Mouse (Mus musculus) embryo, embryonic 11 days (tissue): ENCODE data around the gene Cd151.
A peak's percentile ranks its signal among the peaks of the same experiment; 100 is the strongest.

Source experiments
- DNase-seq: peaks from one replicate; pipeline ENCODE4 v3.0.0-alpha.2; 2015

Cd151 gene

DNA sequence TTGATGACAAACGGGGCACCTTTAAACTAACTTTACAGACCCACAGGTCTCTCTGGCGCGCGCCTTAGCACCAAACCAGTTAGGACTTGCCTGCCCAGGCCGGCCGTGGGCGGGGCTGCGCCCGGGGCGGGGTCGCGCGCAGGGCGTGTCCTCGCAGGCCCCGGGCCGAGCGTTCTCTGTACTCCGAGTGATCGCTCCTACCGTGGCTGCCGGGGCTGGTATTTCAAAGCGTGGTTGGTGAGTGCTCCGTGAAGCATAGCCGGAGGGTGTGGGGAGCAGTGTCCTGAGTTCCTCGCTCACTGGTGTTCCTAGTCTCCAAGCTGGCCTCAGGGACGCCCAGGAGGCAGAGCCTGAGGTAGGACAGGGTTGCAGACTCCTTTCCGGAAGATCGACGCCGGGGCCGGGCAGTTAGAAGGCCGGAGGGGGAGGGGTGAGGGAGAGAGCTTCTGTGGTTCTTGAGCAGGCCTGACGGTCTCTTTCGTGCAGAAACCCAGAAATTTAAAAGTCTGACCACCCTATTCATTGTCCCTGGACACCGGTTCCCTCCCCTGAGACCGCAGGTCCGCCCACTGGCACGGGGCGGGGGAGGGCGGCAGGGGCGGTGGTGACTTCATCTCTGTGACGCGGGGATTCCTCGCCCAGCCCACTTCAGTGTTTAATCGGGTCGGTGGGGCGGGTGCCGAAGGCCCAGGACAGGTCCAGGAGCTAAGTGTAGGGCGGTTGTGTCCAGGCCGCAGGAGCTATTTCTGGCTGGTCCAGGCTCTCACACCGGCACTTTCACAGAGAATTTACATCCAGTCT is at the start of gene Cd151:
Gene Cd151 (plus strand): TSS at position 163 of the 801 bp plus-strand sequence.
- DNase-seq: peak; percentile 93

DNA sequence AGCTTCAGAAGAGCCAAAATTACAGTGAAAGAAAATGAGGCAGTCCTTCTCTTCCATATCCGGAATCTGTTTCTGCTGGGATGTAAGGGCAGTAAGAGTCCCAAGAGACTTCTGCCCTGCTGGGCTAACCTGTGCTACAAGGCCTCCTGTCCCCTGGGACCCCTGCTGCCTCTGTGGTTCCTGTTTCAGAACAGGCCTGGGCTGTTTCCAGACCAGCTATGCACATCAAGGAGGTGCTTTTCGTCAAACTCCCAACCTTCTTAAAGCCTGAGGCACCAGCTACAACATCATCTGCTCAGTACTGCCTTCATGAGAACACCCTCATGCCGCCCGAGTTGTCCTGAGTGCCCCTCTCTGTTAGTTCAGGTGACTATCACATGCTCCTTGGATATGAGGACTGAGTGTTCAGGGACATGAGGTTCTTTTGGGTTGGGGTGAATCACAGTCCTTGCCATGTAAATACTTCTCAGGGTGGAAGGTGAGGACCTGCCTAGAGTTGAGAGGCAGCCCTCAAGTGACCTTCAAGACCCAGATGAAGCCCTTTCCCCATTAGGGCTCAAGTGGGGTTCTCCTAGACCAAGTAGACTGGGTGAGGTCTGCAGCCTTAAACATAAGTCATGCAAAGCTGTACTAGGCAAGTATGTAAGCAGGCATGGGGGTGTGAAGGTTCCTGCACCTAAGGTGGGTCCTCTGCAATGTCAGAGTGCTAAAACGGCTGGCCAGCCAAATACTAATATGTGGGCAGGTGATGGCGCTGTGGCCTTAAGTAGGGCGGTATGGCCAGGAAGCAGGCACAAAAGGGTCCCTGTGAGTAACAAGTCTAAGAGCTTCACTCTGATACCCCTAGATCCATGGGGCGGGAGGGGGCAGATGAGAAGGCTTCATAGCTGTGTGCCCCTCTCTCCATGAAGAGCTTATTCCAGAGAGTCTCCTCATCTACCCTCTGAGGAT is 49.2 kb upstream of the Cd151 start:
- DNase-seq: no peak

DNA sequence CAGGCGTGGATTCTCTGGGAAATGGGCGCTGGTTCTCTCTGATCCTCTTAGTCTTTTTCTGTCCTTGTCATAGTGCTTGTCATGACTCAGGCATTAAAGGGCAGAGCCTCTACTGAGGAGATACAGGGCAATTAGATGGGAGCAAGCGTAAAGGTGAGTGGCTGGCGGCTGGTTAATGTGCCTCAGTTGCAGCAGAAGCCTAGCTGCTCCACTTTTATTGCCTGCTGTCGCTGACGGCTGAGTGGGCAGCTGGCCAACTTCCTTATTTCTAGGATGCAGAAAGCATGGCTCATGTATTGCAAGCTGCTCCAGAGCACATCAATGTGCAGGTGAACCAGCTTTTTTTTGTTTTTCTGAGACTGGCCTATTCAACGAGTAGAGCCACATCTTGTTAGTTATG is 48.2 kb upstream of the Cd151 start:
- DNase-seq: no peak

DNA sequence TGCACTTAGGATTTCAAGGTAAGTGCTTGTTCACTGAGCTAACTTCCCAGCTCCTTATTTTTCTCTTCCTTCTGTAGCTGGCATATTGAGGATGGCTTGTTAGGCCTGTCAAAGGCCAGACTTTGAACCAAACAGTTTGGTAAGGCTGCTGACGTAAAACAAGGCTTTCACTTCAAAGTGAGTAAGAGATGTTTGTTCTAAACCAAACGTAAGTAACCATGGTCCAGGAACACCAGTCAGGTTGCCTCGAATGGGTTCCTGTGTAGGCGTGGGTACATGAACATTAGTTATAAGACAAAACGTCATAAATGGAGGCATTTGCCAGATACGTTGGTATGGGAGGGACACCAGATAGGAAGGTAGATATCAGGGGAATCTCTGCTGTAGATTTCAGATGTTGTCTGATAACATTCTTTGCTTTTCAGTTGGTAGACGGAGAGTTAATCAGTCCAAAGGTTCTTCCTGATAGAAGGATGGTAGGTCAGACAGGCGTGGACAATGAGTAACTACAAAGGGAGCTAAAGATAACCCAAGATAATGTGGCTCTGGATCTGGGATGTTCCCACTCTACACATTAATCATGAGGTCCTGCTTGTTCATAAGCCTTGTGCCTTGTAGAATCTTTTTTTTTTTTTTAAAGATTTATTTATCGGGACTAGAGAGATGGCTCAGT is 47.0 kb upstream of the Cd151 start:
- DNase-seq: no peak

DNA sequence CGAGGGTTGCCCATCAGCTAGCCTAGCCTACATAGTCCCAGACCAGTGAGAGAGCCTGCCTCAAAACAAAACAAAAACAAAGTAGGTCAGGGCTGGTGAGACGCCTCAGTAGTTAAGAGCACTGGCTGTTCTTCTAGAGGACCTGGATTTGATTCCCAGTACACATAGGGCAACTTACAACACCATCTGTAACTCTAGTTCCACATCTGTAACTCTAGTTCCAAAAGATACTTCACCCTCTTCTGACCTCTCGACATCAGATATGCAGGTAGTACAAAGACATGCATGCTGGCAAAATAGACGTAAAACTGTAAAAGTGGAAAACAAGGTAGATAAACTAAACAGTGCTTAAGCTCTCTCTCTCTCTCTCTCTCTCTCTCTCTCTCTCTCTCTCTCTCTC is 43.4 kb upstream of the Cd151 start:
- no peak for DNase-seq

DNA sequence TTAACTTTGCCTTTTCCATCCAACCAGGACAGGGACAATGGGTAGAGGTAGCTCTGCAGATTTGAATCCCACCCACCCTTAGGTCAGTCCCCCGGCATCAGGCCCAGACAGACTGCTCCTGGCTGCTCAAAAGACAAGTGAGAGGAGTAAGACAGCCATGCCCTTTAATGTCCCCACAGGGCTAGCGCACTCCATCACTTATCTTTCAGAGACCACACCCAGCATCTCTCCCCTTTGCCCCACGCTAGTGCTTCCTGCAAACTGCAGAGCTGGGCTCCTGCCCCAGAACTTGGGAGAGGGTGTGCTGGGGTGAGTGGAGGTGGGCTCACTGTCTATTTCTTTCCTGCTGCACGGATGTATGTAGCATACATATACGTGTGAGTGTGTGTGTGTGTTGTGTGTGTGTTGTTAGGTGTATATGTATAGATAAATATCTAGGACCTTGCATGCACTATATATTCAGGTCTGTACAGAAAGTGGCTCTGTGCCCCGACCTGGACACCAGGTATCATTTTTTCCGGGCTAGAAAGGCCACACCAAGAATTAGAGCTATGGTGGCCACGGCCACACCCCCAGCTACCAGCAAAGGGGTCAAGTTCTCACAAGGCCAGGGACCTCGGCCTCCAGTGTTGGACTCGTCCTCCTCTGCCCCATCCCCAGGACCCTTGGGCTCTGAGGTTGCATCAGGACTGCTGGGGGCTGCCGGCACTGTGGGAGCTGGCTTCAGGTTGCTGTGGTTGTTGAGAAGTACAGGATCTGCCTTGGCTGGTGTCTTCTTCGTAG is 40.1 kb upstream of the Cd151 start:
- DNase-seq: no peak

DNA sequence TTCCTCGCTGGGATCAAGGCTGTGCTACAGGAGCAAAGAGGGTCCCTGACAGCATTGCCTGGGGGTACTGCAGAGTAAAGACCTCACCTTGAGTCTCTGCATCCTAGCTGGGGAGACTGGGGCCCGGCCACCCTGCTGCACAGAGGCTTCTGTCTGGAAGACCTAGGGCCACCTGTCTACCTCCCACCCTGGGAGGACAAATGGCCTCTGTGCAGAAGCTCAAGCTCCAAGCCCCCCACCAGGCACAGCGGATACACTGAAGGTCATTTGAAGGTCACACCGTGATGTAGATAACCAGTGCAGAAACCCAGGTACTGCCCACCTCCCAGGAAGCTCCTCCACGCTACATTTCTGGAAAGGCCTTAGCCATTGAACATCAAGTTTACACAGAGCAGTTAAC is 38.5 kb upstream of the Cd151 start:
- DNase-seq: no peak

DNA sequence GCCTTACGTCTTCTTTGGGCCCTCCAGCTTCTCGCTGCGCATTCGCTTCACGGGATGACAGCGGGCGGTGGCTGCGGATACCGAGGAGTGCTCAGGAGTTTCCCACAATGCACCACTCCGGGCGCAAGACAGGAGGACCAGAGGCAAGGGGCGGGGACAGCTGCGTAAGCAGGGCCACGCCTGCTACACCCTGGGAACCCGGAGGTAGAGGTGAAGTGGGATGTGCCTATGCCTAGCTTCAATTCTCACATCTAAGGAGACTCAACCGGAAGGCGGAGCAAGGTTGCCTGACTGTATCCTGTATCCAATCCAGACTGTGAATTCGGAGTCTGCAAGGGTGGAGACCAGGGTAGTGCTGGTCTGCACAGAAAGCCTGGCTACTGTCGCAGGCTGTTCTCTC is 37.9 kb upstream of the Cd151 start, which contains the start of gene Cend1:
Gene Cend1 (minus strand): TSS at position 182 of the 400 bp plus-strand sequence.
- peak; percentile 90 for DNase-seq

DNA sequence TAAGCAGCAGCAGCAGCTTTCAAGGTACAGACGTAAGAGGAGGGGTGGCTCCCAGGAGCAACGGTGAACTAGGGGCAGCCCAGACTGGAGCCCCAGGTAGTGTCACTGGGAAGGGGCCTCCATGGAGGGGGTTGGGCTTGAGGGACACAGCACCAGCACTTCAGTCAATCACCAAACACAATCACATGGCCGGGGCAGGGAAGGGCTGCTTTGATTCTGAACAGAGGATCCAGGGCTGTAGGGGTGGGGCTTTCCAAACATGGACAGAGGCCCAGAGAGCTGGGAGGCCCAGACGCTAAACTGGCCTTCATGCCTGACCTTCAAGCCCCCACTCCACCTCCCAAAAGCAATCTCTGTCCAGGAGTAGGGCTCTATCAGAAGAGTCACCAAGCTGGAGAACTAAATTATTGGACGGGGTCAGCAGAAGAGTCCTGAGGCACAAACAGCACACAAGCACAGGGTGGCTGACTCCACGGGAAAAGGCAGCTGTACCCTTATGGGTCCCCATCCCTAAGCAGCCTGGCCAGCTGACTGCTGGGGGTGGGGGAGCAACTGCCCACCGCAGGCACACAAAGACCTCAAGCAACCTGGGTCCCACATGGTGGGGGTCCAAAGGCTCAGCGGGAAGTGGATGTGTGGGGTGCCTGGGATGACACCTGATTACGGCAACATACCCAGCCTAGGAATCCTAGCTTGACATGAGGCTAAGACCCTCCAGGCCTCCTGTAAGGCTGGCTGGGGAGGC is 37.2 kb upstream of the Cd151 start:
- no peak for DNase-seq

DNA sequence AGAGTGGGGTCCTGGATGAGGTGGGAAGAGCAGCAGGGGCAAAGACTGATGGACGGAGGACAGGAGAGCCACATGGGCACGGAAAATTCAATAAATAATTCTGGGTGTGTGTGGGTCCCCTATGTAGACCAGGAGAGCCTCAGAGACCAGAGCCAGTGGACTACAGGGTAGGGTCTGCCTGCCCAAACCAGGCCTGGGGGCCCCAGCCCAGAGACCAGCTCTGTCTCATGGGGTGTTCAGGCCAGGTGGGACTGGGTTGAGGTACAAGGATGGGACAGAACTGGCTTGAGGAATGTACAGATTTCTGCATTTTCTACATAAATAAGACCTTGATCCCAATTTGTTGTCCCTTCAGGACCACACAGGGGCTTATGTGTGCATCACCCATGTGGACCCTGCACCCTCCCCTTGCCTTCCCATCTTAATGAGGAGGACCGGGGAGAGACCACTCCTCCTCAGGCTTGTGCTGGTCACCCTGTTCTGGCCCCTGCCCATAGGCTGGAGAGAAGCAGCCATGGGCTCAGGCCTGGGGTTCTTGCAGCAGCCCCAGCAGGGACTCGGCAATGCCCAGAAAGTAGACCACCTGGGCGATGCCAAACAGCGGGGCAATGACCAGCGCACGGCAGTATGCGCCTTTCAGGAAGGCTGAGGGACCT is 36.5 kb upstream of the Cd151 start:
- no peak for DNase-seq

DNA sequence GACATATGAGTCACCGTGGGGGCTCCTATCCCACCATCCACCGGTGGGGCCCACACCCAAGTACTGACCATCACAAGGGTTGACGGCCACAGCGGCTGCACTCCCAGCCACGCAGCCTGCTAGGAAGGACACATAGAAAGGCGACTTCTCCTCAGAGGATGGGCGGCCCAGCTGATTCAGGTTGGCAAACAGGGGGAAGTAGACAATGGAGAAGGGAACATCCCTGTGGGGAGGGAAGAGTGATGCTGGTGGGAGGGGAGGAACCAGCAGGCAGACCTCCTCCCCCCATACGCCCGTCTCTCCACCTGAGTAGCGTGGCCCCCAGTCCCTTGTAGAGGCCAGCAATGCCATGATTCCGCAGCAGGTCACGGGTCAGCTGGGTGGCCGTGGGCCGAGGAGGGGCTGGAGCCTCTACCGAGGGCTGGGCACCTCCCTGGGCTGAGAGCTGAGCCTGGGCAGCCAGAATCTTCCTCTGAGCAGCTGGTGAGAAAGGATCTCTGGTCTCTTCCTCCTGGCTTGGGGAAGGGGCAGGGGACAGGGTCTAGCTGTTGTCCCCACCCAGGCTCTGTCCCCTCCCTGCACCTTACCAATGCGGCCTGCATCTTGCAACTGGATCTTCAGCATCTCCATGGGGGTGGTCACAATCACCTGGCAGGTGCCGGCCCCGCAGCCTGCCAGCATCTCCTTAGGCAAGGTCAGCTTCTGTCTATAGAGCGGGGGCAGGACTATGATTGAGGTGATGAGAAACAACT is 35.6 kb upstream of the Cd151 start:
- DNase-seq: no peak

DNA sequence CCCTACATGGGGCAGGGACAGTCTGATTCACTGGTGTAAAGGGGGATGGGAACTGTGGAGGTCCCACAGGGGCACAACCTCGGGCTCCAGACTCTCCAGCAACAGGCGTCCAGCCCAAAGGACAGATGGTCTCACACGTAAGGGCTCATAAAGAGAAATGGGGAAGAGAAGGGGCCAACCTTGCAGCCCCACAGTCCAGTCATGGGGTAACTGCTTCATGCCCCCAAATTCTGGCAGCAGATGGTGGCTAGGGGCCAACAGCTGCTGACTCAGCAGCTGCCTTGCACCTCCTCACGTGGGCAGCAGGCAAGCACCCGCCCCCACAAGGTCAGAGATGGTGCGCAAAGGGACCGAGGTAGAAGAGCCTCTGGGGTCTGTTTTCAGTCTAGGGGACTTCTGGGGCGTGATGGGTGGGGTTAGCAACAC is 35.0 kb upstream of the Cd151 start:
- DNase-seq: no peak

DNA sequence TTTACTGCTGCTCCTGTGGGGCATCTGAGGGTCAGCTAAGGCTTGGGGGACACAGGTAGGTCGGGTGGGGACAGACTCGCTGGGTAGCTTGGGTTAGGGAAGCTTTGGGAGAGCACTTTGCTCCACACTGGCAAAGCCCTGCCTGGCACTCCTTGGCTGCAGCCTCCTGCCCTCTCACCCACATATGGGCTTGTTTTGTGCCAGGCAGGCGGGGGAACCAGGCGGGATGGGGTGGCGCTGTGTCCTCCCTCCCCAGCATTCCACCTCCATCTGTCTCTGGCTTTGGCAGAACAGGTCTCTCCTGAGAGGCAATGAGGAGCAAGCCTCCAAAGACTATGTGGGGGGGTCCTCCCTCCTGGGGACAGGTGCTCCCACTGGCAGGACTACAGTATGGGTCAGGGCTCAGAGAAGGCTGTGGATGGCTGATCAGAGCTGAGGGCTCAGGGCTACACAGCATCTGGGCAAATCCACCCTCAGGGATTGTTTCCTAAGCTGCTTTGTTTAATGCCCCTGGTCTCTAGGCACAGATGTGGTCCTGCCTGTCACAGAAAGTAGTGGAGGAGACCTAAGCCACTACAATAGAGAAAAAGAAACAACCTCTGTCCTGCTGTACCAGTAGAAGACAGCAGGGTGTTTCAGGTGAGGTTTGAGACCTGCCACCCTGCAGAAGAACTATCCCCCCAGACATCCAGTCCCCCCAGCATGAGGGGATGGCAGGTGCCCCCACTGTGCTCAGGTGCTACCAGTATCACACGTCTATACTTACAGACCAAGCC is 34.3 kb upstream of the Cd151 start:
- no peak for DNase-seq

DNA sequence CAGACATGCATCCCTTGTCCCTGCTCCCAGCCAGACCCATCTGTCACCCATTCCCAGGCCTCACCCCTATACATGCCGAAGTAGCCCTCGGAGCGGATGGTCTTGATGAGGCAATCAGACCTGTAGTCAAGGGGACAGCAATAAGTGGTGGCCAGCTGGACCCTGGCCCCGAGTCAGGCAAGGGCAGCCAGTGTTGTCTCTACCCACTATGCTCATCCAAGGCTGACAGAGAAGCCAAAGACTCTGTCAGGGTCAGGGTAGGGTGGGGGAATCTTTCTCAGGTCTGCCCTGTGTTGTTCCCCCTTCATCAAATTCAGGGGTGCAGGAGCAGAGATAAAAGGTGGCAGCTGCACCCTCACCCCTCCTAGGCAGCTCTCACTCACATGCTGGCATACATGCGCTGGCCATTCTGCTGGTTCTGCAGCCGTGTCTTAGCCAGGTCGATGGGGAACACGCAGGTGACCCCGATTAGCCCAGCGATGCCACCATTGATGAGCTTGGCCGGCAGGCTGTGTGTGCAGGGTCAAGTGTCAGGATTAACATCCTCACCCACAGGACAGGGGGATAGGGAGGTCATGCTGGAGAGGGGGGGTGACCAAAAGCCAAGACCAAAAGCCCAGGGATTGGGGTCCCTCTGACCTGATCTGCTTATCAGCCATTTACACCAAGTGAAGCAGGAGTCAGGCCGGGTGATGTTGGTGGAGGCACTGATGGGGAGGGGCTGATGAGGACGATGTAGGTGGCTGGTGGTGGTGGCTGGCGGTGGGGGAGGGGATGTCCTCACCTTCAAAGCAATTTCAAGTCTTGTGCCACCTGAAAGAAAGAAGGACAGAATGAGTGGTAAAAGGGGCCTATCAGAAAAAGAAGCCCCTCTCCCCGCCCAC is 33.4 kb upstream of the Cd151 start:
- DNase-seq: no peak

DNA sequence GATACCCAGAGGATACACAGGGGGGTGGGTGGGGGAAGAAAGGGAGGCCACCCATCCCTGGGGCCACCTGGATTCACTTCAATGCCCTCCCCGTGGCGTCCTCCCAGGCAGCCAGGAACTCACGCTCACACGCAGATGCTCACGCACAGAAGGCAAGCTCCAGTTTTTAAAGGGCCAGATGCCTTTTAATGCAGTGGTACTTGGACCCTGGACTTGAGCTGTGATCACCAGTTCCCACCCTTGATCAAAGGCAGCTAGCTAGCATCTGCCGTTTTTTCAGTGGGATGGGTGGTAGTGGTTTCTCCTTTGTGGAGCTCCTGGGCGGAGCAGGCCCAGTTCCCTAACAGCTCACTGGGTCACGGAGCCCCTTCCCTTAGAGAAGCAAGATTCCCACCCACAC is 32.7 kb upstream of the Cd151 start:
- peak; percentile 73 for DNase-seq

DNA sequence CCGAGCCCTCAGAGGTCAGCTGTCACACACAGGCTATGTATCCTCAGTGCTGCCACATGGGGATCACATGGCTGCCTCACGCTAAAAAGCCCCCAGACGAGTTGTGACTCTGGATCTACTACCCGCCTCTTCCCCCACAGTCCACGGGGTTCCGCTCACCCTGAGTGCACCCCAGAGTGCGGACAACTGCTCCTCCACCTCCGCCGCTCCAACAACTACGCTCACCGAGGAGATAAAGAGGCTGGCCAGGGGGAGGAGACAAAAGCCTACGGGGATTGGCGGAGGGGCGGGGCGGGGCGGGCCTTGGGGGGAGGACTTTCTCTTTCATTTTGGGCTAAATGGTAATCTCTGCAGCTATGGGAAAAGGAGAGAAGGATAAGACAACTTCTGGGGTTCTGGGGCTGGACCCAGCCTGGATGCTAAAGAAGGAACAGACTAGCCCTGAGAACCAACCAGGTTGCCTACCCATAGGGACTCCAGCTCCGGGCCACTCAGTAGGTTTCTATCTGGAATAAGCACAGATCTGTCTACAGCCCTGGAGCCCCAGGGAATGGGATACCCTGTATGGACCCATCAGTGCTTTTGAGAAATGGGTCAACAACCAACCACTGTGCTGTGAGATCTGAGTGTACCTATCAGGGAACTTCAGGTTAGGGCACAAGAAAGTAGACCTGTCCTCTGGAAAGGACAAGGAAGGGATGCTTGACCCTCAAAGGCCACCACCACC is 31.9 kb upstream of the Cd151 start:
- DNase-seq: peak; percentile 68

DNA sequence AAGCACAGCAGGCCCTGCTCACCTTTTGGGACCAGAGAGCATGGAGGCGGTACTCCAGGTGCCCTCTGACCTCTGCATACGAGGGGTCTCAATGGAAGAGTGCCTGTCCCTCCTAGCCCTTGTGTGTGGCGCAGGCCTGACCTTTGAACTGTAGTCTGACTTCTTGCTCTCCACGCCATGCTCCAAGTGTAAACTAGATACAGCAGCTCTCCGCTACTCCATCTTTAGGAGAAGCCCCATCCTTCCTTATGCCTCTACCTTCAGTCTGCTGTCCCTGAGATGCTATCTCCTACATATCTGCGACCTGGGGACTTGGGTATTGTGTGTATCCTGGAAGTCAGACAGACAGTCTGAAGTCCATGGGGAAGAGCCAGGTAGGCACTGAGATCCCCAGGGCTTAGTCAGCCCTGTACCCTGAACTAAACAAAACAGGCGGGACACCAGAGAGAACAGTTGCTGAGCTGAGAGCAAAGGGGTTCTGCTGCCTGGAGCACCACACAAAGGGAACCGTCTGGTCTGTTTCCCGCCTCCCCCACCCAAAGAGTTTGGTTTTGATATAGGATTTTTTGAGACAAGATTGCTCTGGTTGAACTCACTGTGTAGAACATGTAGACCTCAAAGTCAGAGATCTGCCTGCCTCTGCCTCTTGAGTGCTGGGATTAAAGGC is 31.2 kb upstream of the Cd151 start:
- no peak for DNase-seq
